Mouse (Mus musculus): ENCODE measurements around the gene Map7d1.

GRCm38 (mm10) chr4:126242510-126242909, 13.6 kb downstream of the Map7d1 start:
- TF ChIP-seq POLR2A (IDR thresholded peaks at IDR 0.05; ENCODE audit: insufficient read depth, low read depth, low read length) (no peak), CTCF (IDR thresholded peaks at IDR 0.05; ENCODE audit: insufficient read depth, low read depth, low read length) (no peak)

All from olfactory bulb, adult 2 months (tissue).